Mouse (Mus musculus): Measurements from ENCODE around the gene Hist1h2ah. TPM values are rescaled to one million over a fixed set of nuclear protein-coding genes. Genes with fewer than 3 reads are reported as not detected.

The Hist1h2ah gene
- total and polyA plus RNA-seq, 3 experiments = 14.2 to 18.9 (median 16.0) TPM

DNA sequence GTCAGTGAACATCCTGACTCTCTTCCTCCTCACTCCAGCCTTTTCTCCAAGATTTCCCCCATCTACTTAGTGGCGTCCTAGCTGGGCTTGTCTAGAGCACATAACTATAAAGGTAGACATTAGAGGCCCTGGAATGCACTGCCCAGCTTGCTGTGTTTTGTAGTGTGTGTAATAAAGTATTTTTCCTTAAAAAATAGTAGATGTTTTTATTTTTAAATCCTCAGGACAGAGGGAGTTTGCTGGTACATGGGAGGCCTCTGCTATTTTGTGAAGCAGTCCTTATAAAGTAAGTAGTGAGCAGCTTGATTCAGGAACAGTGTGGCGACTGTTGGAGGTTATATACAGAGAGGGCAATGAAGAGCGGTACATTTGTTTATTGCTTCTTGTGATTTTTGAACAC, 26.7 kb downstream of the Hist1h2ah start:
- no peak for DNase-seq

DNA sequence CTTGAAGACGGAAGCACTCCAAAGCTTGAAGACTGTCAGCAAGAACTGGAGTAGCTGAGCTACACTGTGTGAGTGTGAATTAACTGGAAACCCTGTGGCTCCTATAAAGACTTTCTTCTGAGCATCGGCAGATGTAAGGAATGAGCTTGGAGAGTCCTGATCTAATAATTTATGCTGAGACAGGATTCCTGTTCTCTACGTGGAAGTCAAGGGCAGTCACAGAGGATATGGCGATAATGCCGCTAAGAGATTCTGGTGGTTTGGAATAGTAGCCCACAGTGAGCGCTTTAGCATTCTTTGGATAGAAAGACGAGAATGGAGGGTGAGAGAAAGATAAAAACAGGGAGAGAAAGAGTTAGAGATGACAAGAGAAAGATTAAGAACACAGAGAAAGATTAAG, 27.5 kb downstream of the Hist1h2ah start:
- DNase-seq = no peak

- no peak for DNase-seq
Measured at GRCm38 (mm10) chr13:22007121-22007510, 28.3 kb downstream of the Hist1h2ah start.

DNA sequence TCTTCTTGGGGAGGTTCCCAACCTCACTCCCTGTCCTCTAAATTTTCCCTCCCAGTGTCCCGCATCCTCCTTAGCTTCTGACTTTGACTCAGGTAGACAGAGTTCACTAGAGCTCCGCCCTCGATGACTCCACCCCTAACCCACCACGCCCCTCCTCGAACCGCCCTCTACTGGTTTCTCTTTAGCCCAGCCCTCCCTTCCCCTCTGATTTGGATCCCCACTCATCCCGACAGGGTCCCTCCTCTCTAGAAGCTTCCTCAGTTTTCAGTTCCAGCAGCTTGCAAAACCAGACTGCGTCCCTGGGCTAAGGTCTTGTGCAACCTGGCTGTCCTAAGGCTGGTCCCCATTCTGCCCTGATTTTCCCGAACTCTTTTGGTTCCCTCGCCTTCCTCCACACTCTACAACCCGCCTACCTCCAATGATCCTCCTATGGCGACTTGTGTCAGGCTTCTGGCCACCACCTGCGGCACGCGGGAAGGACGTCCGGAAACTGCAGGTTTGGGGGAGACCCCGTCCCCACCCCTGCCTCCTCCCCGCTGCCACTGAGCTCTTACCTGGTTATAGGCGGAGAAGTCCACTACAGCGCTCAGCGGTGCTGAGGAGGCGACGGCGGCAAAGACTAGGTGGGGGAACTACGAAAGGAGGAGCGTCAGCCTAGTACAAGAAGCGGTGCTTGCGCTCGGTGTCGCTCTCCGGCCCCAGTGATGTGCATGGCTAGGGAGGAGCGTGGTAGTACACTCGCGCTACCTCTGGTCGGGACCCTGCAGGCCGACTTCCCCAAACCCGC, 28.8 kb downstream of the Hist1h2ah start:
- peak; percentile 77 for DNase-seq

DNA sequence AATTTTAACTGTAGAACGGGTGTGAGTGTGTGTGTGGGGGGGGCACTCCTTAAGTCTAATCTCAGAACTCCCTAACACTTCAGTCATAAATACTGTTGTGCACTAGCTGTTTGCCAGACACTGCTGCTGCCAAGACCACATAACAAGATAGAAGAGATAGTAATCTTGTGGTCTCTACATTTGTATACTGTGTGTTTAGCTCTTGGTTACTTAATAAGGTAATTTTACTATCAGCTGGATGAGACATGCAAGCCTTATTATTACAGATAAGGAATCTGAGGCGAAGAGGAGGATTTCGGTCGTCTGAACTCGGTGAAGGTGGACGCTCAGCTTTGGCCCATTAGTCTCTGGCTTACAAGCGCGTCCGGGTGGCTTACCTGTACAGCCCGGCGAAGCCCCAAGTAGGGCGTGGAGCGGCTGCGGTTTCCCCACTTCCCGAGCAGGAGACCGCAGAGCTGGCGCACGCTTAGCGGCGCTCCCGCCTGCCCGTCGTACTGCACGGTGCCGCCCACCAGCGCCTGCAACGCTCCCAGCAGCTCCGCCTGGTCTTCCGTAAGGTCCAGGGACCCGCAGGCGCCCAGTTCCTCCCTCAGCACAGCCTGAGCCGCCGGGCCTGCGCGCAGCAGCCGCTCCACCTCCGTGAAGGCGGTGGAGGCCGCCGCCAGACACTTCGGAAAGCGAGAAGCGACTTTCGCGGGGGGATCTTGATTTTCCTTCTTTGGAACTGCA, 29.6 kb downstream of the Hist1h2ah start:
- peak; percentile 70 for DNase-seq

DNA sequence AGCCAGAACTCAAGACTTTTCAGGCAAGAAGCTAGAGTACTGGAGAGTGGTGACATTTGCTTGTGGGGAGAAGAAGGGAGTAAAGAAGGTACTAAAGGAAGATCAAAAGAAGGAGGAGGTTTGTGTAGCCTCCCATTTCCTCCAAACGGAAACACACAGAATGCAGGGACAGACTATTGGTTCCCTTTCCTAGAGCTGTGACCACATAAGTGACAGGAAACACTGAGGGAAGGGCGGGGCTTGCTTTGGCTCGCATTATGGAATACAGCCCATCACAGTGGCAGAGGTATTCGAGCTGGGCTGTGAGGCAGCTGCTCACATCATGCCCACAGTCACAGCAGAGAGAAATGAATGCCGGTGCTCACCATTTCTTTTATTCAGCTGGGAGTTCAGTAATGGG, 33.5 kb downstream of the Hist1h2ah start:
- no peak for DNase-seq

- DNase-seq = no peak
Measured at GRCm38 (mm10) chr13:22001346-22001745, 34.0 kb downstream of the Hist1h2ah start.

- DNase-seq = no peak
Measured at GRCm38 (mm10) chr13:21999147-21999546, 36.2 kb downstream of the Hist1h2ah start.

DNA sequence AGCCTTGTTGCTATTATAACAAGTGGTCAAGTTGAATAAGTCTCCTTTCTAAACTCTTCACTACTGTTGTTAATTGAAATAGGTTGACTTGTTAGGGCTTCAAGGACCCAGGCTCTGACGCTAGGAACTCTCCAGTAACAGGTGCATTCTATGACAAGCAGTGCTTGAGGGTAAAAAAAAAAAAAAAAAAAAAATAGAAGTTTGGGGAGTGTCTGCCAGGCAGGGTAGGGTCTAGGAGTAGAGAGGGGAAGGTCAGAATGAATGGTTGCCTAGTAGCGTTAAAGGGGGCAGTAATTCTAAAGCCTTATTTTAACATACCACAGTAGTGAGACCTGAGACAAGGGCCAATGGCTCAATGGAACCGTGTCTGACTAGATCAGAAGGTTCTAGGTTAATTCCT, 37.0 kb downstream of the Hist1h2ah start:
- no peak for DNase-seq

DNA sequence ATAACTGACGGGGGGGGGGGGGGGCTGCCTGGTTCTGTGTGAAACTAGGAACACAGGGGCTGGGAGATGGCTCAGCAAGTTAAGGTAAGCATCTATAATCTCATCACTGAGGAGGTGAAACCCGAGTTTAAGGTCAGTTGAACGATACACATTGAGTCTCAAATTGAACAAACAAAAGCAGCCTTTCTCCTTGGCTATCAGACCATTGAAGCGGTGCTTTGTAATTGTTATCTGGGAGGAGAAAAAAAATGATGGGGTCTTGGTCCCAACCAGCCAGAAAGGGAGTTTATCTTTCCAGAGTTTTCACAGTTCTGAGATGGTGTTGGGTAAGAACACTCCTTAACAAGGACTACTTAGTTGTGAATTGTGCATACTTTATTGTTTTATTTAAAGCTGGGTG, 37.5 kb downstream of the Hist1h2ah start:
- no peak for DNase-seq

GRCm38 (mm10) chr13:21997201-21997820, 38.1 kb downstream of the Hist1h2ah start:
- DNase-seq = no peak

- no peak for DNase-seq
Measured at GRCm38 (mm10) chr13:21996840-21997185, 38.6 kb downstream of the Hist1h2ah start.

DNA sequence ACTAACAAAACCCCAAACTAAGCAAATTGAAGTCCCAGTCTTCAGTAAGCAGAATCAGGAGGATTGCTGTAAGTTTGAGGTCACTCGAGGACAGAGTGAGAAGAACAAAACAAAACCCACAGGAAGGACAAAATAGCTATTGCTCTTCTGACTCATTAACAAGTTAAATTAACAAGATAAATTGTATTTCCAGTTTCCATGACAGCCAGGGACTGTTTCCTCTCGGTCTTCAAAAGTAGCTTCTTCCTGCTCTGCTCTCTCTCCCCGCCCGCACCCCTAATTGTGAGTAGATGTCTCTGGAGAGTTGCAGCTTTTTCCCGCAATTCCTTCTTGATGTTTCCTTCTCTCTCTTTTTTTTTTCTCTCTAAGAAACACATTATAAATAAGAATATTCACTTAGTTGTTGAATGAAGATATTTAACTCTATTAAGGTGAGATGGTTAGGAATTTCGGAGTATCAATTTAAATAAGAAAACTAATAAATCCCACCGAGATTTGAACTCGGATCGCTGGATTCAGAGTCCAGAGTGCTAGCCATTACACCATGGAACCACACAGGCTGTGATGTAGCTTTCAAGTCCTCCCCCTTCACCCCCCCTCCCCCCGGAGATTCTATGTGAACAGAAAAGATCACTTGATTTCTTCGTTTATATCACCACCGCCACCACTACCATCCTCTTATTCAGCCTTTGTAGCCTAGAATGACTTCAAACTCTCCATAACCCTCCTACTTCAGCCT, 39.1 kb downstream of the Hist1h2ah start:
- no peak for DNase-seq

DNA sequence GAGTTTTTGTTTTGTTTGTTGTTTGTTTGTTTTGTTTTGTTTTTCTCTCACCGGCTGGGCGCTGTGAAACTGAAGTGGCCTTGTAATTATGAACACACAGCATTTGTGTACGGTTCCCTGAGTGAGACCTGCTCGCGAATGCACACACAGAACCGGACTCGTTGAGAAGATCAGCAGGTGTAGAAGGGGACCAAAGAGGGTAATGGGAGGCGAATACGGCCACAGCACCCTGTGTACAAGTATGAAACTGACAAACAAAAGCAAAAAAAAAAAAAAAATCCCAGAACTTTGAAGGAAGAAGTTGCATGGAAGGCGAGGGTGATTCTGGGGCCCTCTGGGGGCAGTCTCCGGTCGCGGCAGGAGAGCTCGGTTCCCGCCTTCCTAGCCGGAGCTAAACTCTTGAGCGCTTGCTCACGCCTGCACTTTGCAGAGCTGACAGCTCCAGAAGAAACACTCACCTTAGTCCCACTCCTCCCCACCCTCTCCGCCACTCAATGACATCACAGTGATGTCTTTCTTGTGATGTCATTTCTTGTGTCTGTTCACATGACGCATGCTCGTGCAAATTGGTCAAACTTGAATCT, 39.9 kb downstream of the Hist1h2ah start:
- DNase-seq = peak; percentile 26

DNA sequence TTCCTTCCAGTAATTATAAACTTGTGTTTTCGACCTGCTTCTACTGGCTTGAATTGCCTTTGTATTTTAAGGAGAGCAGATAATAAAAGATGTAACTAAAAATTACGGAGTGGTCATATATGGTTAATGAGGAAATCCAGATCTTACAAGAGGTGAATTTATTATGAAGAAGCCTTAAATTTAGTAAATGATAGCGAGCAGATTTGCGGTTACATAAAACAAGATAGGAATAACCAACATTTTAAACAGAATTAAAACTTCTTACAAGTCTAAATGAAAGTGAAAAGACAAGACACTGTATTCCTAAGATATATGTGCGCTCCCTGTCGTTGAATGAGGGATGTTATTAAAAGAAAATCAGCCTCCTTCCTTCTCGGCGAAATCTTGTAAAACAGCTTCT, 40.5 kb downstream of the Hist1h2ah start:
- no peak for DNase-seq

GRCm38 (mm10) chr13:21993957-21994738, 41.2 kb downstream of the Hist1h2ah start:
- DNase-seq = peak; percentile 48

DNA sequence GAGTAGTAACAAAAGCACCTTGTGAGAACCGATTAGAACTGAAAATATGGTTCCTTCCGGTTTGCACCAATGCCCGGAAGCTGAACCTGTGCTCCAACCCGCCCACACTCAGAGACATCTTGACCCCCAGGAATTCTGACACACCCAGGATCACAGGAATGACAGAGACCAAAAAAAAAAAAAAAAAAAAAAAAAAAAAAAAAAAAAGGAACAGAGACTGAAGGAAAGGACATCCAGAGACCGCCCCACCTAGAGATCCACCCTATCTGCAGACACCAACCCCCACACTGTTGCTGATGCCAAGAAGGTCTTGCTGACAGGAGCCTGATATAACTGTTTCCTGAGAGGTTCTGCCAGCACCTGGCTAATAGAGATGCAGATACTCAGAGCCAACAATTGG, 42.8 kb downstream of the Hist1h2ah start:
- no peak for DNase-seq
